Mouse (Mus musculus): Measurements from ENCODE around the gene Adgrl3. TPM values are rescaled to one million over a fixed set of nuclear protein-coding genes. Genes with fewer than 3 reads are reported as not detected.

Adgrl3 gene
- polyA plus RNA-seq, 1 experiment: not detected

DNA sequence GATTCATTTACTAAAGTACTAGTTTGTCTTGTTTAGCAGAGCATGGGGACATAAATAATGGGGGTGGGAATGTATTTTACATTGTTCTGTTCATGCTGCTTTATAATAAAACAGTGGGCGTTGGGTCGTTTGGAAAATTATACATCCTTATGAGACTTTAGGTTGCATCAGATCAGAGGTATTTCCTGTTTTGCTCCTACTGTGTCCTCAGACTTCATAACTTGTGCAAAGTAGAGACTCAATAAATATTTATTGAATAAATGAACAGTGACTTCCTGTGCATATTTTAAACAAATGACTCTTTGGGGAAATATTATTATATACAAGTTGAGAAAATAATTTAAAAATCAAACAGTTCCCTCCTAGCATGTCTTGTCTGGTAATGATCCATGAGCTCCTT is 259.3 kb downstream of the Adgrl3 start:
- TF ChIP-seq GATA1 (IDR thresholded peaks at IDR 0.05; ENCODE audit: low read length): no peak

DNA sequence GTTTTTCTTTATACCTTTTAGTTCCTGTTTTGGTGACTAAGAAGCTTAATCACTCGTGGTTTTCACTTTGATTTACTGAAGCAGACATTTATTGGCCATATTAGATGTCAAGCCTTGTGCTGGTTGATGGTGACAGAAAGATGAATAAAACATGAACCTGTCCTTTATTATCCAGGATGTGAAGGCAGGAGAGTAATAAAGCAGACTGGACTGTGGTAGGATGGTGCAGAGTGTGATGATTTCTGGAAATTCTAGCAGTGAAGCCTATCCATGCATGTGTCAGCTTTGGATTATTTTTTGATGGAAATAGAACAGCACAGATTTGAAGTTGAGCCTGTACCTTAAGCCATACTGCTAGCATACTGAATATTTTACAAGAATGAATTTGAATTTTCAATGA is 265.7 kb downstream of the Adgrl3 start:
- TF ChIP-seq GATA1 (IDR thresholded peaks at IDR 0.05; ENCODE audit: low read length): no peak

DNA sequence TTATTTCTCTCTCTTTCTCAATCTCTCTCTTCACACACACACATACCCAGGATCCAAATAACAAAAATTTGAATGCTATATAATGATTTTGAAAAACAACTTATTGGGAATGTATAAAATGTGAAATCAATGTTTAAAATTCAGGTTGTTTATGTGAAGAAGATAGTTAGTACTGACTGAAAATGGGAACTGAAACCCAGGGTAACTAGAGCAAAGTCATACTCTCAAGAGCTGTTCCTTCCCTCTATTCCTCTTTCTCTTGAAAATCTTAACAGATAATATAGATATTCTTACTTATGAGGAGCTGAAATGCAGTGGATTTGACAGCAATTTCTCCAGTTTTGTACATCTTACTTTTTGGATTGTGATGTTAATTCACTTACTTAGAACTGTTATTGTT is 281.9 kb downstream of the Adgrl3 start:
- no peak for TF ChIP-seq GATA1 (IDR thresholded peaks at IDR 0.05; ENCODE audit: low read length)

DNA sequence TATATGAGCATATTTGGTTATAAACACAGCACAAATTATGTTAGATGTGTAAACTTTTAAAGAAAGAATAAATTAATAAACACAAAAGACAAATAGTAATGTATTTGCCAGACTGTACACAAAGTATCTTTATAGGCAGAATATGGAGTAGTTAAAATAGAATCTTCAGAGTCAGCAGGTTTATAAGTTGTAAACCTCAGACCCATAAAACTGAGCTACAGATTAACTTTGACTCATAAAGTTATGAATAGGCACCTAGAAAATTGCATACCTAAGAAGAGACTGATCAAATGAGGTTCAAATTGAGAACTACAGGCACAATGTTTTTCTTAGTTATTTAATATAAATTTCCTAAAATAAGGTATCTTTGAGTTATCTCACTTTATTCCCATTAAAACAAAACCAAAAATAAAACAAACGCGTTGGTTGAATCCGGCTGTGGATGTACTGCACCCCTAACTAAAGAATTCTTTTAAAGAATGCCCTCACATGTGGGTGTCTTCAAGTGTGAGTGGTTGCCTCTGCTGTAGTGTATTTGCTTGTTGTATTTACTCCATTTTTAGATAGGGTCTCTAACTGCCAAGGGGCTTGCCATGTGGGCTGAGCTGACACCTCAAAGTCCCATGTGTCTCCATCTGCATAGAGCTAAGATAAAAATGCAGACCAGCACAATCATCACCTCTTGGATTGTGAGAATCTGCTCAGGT is 297.6 kb downstream of the Adgrl3 start:
- no peak for TF ChIP-seq GATA1 (IDR thresholded peaks at IDR 0.05; ENCODE audit: low read length)

DNA sequence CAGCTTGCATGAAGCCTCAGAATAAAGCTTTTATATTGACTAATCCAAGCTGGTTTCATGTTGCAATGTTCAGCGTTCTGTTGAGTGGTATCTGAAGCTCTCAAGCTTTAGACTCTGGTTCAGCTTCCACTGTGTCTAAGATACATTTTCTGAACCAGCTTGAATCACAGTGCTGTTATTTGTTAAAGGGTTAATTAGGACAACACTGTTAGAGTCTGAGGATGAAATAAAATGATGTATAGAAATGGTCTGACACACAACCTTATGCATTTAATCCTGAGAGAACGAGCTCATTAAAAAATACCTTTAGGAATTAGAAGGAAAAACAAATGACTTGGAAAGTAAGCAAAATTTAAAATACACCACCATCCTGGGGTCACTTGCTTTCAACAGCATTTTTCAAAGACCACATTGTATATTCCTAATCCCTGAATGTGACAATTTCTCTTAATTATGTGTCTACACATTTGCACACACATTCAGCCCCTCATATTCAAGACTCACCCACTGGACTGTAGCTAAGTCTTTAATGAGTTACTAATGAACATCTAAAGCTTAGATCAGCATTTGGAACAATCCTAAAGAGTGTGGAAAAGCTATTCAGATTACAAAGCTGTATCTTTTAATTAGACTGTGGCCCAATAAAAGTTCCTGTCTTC is 301.5 kb downstream of the Adgrl3 start:
- no peak for TF ChIP-seq GATA1 (IDR thresholded peaks at IDR 0.05; ENCODE audit: low read length)

DNA sequence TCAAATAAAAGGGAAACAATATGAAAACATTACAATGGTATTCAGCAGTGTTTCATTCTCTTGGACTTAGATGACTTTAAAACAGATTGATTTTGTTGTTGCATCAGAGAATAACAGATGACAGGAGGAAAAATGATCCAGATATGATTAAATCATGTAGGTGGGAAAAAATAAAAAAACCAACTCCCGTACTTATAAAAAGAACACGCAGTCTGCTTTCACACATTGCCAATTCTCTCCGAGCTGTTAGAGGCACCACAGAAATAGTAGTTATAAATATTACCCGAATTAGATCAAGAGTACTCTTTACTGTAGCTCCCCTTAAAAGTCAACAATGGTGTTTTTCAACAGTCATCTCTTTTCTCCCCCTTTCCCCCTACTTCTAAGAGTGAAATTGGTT is 302.1 kb downstream of the Adgrl3 start:
- TF ChIP-seq GATA1 (IDR thresholded peaks at IDR 0.05; ENCODE audit: low read length): no peak

DNA sequence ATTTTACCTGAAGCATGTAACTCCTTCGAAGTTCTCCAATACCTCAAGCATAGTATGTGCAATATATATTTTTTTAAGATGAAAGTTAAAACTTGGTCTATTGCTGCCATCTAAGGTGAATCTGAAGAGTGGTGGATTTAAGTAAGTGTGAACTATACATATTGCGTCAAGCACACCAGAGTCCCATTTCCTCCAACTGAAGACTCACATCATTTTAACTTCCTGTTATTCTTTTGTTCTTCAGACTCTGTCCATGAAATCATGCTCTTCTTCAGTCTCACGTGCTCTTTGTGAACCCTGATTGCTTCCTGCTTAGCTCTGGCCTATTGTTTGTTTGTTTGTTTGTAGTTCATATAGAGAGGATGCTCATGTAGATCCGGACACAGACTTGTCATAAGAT is 307.0 kb downstream of the Adgrl3 start:
- TF ChIP-seq GATA1 (IDR thresholded peaks at IDR 0.05; ENCODE audit: low read length): no peak

DNA sequence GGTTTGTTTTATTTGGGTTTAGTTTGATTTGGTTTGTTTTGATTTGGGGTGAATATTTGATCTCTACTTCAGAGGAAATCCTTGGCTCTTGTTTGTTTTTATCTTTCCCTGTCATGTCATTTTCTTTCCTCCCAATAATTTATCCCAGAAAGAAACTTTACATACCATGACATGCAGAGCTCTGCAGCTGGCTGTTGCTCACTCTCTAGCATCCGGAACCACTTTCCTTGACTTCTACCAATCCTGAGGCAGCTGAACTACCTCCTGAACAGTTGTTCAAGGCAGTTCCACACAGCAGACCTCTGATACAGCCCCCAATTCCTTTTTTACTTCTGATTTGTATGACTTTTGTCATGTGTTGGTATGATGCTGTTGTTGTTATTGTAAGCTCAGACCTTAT is 307.5 kb downstream of the Adgrl3 start:
- no peak for TF ChIP-seq GATA1 (IDR thresholded peaks at IDR 0.05; ENCODE audit: low read length)

DNA sequence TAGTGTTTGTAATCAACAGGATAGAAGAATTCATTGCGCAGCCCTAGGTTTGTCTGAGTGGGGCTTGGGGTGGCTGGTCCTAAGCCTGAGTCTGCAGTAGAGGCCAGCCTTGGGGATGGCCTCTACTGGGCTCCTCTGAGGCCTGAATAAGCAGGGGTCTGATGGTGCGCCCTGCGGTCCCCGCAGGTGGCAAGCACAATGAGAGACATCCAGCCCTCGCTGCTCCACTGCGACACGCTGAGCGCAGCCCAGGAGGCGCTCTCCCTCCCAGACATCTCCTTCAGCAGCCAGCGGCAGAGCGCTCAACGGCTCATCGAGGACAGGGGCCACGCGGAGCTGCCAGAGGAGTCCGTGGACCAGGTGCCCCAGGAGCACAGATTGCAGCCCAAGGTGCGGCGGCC is 309.6 kb downstream of the Adgrl3 start:
- TF ChIP-seq GATA1 (IDR thresholded peaks at IDR 0.05; ENCODE audit: low read length): no peak

DNA sequence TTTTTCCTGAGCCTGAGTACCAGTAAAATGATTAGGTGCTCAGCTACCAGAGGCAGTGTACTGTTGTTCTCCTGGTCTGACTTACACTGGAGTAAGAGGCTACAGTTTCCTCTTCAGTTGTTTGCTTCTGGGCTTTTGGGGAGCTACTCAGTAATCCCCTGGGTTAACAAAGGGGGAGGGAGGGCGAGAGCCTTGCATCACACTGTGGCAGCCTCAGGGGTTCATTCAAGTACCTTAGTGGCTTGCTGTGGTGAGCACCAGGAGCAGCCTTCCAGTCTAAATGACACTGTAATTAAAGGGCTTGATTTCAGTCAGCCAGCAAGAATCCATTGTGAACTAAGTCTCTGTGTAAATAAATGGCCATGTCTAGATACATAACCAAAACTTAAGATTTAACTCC is 324.4 kb downstream of the Adgrl3 start:
- TF ChIP-seq GATA1 (IDR thresholded peaks at IDR 0.05; ENCODE audit: low read length): no peak

DNA sequence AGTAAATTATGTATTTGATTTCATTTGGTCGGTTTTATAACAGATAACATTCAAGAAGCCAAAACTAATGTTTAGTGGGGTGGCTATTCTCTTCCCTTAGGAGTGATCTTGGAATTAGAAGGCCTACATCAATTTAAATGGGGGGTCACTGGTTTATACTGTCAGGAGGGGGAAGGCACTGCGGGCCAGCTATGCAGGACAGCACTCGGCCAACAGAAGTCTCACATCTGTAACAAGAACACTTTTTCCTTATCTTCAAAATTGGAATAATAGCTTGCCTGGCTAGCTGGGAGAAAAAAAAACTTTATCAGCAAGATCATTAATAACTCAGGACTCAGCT is 325.1 kb downstream of the Adgrl3 start:
- TF ChIP-seq GATA1 (IDR thresholded peaks at IDR 0.05; ENCODE audit: low read length): no peak

DNA sequence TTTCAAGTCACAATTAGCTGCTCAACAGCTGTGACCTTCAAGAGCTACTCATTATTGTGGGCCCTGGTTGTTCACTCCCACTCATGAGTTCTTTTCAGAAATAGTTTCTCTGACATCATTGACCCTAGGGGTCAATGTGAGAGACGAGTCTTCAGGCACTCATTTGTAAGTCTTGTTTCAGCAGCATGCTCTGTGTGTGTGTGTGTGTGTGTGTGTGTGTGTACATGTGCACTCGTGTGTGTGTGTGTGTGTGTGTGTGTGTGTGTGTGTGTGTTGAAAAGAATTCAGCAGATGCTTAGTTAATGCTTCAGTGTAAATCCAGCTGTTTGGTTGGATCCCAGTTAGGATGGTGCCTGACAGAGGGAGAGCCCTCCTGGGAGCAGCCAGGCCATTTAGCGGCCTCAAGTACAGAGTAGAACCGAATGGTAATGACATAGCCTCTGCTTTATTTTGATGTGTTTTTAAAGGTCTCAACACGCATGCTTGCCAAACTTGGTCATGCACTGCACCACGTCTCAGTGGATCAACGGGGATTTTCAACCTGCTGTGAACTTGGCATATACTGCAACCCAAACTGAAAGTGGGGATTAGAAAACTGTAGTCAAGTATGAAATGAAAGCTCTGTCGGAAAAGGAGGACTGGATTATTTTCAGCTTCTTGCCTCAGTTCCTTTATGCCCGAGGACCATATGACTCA is 325.6 kb downstream of the Adgrl3 start:
- no peak for TF ChIP-seq GATA1 (IDR thresholded peaks at IDR 0.05; ENCODE audit: low read length)

DNA sequence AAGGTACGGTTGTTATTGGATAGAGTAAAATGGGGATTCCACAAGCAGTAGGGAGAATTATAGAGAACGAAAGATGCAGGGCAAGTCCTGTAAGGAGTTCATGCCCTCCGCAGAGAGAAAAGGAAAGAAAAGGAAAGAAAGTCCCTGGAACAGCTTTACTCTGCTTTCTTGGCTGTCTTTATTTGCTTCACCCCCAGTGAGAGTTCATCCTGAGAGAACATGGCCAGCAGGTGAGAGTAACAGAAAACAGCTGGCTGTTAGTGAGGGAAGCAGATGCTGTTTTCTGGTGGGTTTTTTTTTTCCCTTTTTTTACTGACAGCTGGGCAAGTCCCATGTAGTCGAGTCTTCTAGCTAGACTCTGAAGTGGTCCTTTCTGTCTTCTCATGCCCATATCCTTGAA is 327.6 kb downstream of the Adgrl3 start:
- no peak for TF ChIP-seq GATA1 (IDR thresholded peaks at IDR 0.05; ENCODE audit: low read length)

DNA sequence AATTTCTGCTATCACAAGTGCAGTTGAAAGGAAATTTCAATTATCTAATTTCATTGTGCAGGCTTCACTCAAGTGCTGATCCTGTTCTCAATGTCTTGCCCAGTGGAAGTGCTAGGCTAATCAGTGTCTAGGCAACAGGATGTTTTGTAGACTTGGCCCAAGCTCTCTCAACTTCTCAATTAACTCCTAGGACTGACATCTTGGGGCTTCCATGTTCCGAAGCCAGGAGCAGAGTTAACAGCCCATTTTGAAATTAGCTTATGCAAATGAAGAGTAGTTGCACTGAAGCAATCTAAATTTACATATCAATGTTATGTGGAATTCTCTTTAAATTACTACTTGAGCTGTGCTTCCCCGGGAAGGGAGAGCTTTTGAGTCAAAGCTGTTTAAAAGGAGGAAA is 339.6 kb downstream of the Adgrl3 start:
- no peak for TF ChIP-seq GATA1 (IDR thresholded peaks at IDR 0.05; ENCODE audit: low read length)

DNA sequence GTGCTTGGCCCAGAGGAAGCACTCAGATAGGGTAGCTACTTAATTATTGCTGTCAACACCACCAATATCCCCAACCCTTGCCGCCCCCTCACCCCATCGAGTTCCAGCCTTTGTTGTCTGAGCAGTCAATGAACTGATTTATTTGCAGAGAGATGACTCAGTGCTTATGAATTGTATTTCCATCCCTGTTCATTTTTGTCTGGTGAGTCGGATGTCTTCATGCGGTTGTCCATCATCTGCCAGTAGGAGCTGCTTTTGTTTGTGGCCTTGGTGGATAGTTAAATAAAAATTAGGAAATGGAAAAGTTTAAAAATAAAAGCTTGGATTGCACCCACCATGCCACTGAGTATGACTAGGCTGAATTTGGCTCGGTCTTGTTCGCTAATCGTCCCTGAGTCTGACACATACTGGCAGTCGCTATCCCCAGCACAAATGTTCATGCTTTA is 344.3 kb downstream of the Adgrl3 start:
- TF ChIP-seq GATA1 (IDR thresholded peaks at IDR 0.05; ENCODE audit: low read length): no peak

DNA sequence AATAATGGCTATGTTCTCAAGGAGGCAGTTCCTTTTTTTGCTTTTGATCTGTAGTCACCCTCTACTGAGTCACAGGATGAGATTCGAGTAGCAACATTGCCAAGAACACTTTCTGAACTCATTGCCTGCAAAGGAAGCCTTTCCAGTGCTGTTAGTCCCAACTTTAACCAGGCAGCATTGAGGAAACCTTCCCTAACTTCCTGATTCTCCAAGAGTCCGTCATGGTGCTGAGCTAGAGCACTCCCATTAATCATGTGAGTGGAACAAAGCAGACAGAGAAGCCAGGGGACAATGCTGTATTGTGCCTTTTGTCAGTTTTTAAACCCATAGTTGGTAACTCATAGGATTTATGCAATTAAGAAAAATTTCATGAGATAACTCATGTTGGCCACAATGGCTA is 345.3 kb downstream of the Adgrl3 start:
- TF ChIP-seq GATA1 (IDR thresholded peaks at IDR 0.05; ENCODE audit: low read length): no peak
